Mouse (Mus musculus): ENCODE results near the gene Lrtm2. TPM values are rescaled to one million over a fixed set of nuclear protein-coding genes. Genes with fewer than 3 reads are reported as not detected.

Lrtm2 gene
- total RNA-seq, 2 experiments from 2014 or later = 60.5 to 63.9 TPM

DNA sequence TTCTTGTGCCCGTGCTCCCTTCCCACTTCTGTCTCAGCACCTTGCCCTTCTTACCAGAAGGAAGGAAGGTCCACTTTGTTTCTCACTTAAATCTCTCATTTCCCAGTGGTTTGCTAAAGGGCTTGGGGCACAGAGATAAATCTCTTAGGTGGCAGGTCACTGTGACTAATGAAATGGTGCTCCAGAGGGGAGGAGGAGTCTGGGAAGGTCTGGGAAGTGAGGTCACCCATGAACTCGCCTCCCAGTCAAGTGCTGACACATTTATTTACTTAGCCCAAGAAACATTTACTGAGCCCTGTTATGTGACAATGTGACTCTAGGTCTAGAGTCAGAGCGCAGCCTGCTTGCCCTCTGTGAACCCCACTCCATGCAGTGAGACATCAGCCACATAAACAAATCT, 2.6 kb upstream of the Lrtm2 start:
- intact Hi-C loops (cut with DNase I) = loop anchor here (5.0 kb wide), 1 partner anchor 226 kb away; no protein-coding TSS in a partner anchor
- DNase-seq (ENCODE audit: extremely low spot score in 1 of 2, low spot score in 2 of 2) = no peak
- TF ChIP-seq CTCF (IDR thresholded peaks at IDR 0.05) = no peak
- Histone ChIP-seq H3K27ac (no peak overlapping the region), H3K4me3 (no peak overlapping the region)

DNA sequence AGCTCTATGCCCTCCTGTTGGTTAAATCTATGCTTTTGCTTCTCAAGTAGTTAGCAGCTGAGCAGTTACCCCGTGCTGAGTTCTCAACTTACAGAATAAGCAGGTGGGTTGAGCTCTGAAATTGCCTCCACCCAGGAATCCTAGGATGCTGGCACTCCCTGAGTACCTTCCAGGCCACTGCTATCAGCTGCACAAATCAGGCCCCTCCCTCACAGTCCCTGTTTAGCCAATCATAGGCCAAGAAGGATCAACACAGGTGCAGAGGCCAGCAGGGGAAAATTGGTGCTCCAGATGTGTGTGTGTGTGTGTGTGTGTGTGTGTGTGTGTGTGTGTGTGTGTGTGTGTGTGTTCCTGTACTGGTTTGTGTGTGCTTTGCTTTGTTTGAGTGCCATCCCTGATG, 1.5 kb upstream of the Lrtm2 start:
- DNase-seq (ENCODE audit: extremely low spot score in 1 of 2, low spot score in 2 of 2) = no peak
- Histone ChIP-seq H3K27ac (no peak overlapping the region), H3K4me3 (no peak overlapping the region)
- TF ChIP-seq CTCF (IDR thresholded peaks at IDR 0.05) = no peak
- intact Hi-C loops (cut with DNase I) = loop anchor here (5.0 kb wide), 1 partner anchor 225 kb away; no protein-coding TSS in a partner anchor

DNA sequence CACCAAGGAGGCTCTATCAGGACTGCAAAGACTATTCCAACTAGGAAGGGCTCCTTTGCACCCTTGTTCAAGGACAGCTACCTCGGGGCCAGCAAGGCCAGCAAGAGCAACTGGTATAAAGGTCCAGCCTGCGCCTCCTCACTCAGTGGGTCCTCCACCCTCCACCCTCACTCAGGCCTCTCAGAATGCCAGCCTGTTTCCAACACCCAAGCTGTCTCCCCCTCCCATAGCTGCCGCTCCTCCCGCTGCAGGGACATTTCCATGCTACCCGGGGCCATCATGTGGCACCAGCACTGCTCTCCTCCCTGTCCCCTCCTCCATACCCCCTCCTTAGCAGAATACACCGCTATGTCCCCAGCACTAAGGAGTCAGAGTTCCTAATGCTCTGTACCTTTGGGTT, 630 bp downstream of the Lrtm2 start:
- DNase-seq (ENCODE audit: extremely low spot score in 1 of 2, low spot score in 2 of 2) = peak in 1 of 2 experiments; percentile 50
- intact Hi-C loops (cut with DNase I) = loop anchor here (1.0 to 5.0 kb wide), 2 partner anchors 20 to 223 kb away; no protein-coding TSS in a partner anchor
- TF ChIP-seq CTCF (IDR thresholded peaks at IDR 0.05) = no peak
- Histone ChIP-seq H3K27ac (peak overlapping the region; percentile 96), H3K4me3 (peak overlapping the region; percentile 77)

DNA sequence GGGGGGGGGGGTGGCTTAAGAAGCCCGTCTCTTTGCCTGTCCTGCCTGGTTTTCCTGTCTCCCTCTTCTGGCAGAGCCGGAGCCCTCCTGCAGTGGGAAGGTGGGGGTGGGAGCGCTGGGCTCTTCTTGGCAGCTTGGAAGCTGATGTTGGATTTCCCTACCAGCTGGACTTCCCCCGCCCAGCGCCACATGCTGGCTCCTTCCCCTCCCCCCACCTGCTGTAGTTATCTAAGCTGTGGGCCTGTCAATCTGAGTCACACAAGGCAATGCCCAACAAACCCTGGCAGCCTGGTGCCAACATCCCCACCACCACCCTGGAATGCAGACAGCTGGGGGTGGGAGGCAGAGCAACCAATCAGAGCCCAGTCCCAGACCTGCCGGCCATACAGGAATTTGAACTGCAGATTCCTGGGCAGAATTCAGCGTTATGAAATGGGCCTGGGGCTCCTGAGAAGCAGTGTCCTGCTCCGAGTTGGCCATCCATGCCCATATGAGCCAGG, 1.3 kb downstream of the Lrtm2 start:
- DNase-seq (ENCODE audit: extremely low spot score in 1 of 2, low spot score in 2 of 2) = peak; percentile 87 to 89
- H3K4me3 ChIP-seq = peak overlapping the region; percentile 77
- peak overlapping the region; percentile 96 for H3K27ac ChIP-seq
- intact Hi-C loops (cut with DNase I) = loop anchor here (1.0 kb wide), 1 partner anchor 19 kb away; no protein-coding TSS in a partner anchor
- peak; percentile 22 for TF ChIP-seq CTCF (IDR thresholded peaks at IDR 0.05)

DNA sequence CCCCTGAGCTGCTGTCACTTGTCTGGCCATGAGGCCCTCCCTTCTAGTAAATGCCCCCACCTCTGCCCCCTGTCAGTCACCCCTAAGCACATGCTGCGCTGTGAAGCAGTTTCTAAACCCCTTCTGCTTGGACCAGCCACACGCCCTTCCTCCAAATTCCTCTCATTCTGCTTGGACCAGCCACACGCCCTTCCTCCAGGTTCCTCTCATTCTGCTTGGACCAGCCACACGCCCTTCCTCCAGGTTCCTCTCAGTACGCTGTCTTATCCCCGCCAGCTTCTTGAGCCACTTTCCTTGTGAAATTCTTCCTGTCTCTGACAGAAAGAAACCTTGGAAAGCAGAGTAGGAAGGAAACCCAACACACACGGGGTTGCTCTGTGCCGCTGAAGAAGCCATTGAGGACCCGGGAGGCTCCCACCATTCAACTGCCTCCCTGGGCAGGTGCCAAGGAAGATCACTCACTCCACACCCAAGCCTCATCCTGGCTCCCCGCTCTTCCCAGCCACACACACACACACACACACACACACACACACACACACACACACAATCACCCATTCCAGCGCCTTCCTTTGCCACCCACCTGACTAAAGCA, 1.9 kb downstream of the Lrtm2 start:
- no peak for TF ChIP-seq CTCF (IDR thresholded peaks at IDR 0.05)
- Histone ChIP-seq H3K27ac (peak overlapping the region; percentile 77), H3K4me3 (peak overlapping the region; percentile 77)
- intact Hi-C loops (cut with DNase I) = loop anchor here (1.0 kb wide), 1 partner anchor 18 kb away; no protein-coding TSS in a partner anchor
- DNase-seq (ENCODE audit: extremely low spot score in 1 of 2, low spot score in 2 of 2) = peak in 1 of 2 experiments; percentile 49

DNA sequence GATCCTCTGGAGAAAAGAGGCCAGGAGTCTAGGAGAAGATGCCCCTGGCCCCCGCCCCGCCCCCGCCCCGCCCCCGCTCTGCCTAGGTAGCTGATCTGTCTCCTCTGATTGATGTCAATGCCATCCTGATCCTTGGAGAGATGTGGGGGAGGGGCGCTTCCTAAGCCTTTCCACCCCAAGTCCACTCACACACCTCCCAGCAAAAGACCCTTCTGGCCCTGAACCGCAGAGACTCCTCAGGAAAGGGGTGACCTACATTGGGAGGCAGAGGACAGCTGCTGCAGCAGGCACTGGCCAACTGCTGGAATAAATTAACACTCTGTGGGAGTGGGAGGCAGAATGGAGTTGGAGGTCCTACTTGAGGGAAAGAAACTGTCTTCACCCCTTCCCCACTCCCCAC, 4.0 kb downstream of the Lrtm2 start:
- no peak for DNase-seq (ENCODE audit: extremely low spot score in 1 of 2, low spot score in 2 of 2)
- Histone ChIP-seq H3K4me3 (no peak overlapping the region), H3K27ac (no peak overlapping the region)
- no peak for TF ChIP-seq CTCF (IDR thresholded peaks at IDR 0.05)
- intact Hi-C loops (cut with DNase I) = no loop called here

DNA sequence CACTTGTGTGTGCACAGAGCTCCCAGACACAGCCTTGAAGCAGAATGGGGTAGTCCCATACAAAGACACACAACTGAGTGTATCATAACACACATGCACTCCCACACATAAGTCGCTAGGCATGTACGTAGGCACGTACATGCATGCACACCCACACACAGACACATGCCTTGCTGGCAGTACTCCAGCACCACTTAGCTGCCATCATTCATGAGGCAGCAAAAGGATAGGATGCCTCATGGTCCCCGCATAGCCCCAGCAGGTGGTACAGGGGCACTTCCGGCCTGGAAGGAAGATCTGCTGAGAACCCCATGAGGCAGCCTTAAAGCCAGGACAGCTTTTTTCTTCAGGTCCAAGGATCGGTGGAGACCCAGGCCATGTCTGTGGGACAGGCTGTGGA, 4.6 kb downstream of the Lrtm2 start:
- TF ChIP-seq CTCF (IDR thresholded peaks at IDR 0.05) = no peak
- intact Hi-C loops (cut with DNase I) = no loop called here
- H3K4me3 ChIP-seq = no peak overlapping the region
- no peak for DNase-seq (ENCODE audit: extremely low spot score in 1 of 2, low spot score in 2 of 2)
- no peak overlapping the region for H3K27ac ChIP-seq

DNA sequence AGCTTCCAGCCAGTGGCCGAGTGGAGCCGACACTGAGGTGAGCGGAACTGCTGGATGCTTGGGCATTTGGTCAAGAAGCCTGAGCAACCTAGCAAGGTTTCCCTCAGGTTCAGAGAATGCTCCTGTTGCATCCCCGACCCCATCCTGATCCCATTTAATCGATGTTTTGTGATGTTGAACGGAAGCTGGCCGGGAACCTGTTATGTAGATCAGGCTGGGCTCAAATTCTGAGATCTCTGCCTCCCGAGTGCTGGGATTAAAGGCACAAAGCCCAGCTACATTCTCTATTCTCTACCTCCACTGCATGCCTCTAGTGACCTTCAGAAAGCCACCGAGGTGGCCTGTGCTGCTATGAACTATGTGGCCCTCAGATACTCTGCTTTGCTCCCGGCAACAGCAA, 5.8 kb downstream of the Lrtm2 start:
- DNase-seq (ENCODE audit: extremely low spot score in 1 of 2, low spot score in 2 of 2) = no peak
- TF ChIP-seq CTCF (IDR thresholded peaks at IDR 0.05) = no peak
- no peak overlapping the region for H3K4me3 ChIP-seq
- intact Hi-C loops (cut with DNase I) = no loop called here
- H3K27ac ChIP-seq = no peak overlapping the region

DNA sequence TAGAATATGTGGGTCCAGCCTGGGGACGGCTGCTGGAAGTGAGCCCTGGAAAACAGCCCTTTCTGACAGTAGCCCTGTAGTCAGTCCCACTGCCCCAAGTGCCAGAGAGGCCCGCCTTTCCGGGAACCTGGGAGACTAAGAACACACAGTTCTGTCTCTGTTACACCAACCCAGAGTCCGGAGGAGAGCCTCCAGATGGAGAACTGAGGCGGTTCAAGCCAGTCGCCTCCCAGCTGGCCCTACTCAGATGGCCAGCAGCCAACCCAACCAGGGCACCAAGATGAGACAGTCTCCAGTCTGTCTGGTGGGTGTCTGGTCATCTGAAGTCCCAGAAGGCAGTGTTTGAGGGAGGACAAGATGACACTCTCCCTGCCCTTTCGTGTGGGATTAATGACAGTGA, 8.8 kb downstream of the Lrtm2 start:
- DNase-seq (ENCODE audit: extremely low spot score in 1 of 2, low spot score in 2 of 2) = no peak
- H3K27ac ChIP-seq = no peak overlapping the region

DNA sequence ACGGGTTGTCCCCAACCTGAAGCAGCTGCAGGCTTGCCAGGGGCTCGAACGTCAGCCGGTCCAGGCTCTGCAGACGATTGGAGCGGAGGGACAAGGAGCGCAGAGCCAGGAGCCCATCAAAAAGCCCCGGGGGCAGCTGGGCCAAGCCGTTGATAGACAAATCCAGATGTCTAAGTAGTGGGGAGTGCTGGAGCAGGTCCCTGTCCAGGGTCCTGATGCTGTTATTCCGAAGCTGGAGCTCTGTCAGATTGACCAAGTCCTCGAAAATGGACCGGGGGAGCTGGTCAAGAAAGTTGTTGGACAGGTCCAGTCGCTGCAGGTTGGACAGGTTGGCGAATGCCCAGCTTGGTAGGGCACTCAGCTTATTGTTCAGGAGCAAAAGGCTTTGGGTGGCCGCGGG, 10.1 kb downstream of the Lrtm2 start:
- no peak for TF ChIP-seq CTCF (IDR thresholded peaks at IDR 0.05)
- H3K27ac ChIP-seq = no peak overlapping the region
- intact Hi-C loops (cut with DNase I) = no loop called here
- no peak for DNase-seq (ENCODE audit: extremely low spot score in 1 of 2, low spot score in 2 of 2)
- H3K4me3 ChIP-seq = no peak overlapping the region

More for the DNA sequence above, 8.8 kb downstream of the Lrtm2 start:
- no peak for TF ChIP-seq CTCF (IDR thresholded peaks at IDR 0.05)
- H3K4me3 ChIP-seq = no peak overlapping the region
- intact Hi-C loops (cut with DNase I) = no loop called here

DNA sequence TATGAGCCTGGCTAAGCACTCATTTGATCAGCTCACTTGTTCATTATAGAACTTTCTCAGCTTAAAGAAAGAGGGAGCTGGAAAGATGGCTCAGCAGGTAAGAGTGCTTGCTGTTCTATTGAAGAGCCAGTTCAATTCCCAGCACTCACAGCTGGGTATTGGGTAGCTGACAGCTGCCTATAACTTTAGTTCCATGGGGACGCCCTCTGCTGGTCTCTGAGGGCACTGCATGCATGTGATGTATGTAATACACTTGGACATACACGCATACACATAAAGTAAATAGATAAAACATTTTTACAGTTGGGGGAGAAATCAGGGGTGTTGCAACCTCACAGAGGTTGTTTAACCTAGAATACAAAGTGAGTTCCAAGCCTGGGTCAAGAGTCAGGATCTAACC, 11.2 kb downstream of the Lrtm2 start:
- Histone ChIP-seq H3K27ac (no peak overlapping the region), H3K4me3 (no peak overlapping the region)
- peak; percentile 51 for TF ChIP-seq CTCF (IDR thresholded peaks at IDR 0.05)
- DNase-seq (ENCODE audit: extremely low spot score in 1 of 2, low spot score in 2 of 2) = no peak
- intact Hi-C loops (cut with DNase I) = no loop called here

DNA sequence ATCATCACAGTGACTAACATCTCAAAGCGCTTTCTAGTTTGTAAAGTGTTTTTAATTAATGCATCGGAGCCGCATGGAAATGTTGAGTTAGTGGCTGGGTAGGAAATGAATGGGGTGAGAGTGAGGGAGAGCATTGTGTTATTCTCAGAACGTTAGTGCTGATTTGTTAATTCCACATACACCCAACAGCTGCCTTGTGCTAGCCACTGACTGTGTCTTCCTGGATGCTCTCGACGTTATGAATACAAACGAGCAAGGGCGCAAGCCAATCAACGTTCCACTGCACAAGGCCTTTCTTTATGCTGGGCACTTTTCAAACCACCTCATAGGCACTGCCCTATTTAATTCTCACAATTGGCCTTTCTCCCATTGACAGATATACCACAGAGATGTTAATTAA, 11.8 kb downstream of the Lrtm2 start:
- Histone ChIP-seq H3K4me3 (no peak overlapping the region), H3K27ac (no peak overlapping the region)
- no peak for TF ChIP-seq CTCF (IDR thresholded peaks at IDR 0.05)
- no peak for DNase-seq (ENCODE audit: extremely low spot score in 1 of 2, low spot score in 2 of 2)
- intact Hi-C loops (cut with DNase I) = no loop called here

Measured in left cerebral cortex, adult 2 months (tissue).